Mouse (Mus musculus) thymus, adult 2 months (tissue): Measurements from ENCODE around the gene Ank3. TPM values are rescaled to one million over a fixed set of nuclear protein-coding genes. Genes with fewer than 3 reads are reported as not detected.

Experiments used
- DNase-seq: peaks from one replicate; pipeline ENCODE4 v3.0.0; 2021
- H3K27ac ChIP-seq: fragments of 200-500 bp; 2 replicates; pipeline ENCODE4 v1.5.1; 2012; ENCODE audit warnings: low read length, control low read depth; ENCODE audit not compliant: control insufficient read depth, insufficient read depth
- H3K27me3 ChIP-seq: fragments of 200-500 bp; 2 replicates; pipeline ENCODE4 v1.6.1; 2012; ENCODE audit warnings: mild to moderate bottlenecking, low read length, moderate library complexity, mixed read lengths; ENCODE audit not compliant: control insufficient read depth, insufficient read depth
- H3K36me3 ChIP-seq: fragments of 200-500 bp; 2 replicates; pipeline ENCODE4 v1.6.1; 2012; ENCODE audit warnings: mild to moderate bottlenecking, low read length, moderate library complexity; ENCODE audit not compliant: control insufficient read depth, insufficient read depth
- H3K4me1 ChIP-seq: fragments of 200-500 bp; replicated peaks from 2 replicates; pipeline ENCODE4 v1.6.1; 2012; ENCODE audit warnings: low read length; ENCODE audit not compliant: control insufficient read depth, insufficient read depth
- H3K4me3 ChIP-seq: fragments of 200-500 bp; 2 replicates; pipeline ENCODE4 v1.5.1; 2012; ENCODE audit warnings: mild to moderate bottlenecking, low read length, control low read depth, moderate library complexity; ENCODE audit not compliant: control insufficient read depth, insufficient read depth
- CTCF ChIP-seq: fragments of 200-500 bp; IDR thresholded peaks from 2 replicates; pipeline ENCODE4 v1.5.1; 2012; ENCODE audit warnings: mild to moderate bottlenecking, control low read depth, low read length, moderate library complexity, borderline replicate concordance; ENCODE audit not compliant: control insufficient read depth, poor library complexity, insufficient read depth; ENCODE audit errors: extremely low read depth
- POLR2A ChIP-seq: fragments of 200-500 bp; IDR thresholded peaks from 2 replicates; pipeline ENCODE4 v1.6.1; 2012; ENCODE audit warnings: mild to moderate bottlenecking, low read length, control low read depth, moderate library complexity; ENCODE audit not compliant: control insufficient read depth, poor library complexity, insufficient read depth; ENCODE audit errors: extremely low read depth
- WGBS: fragments of 180-500 bp; shearing (Covaris S2); methylation state at CpG from one replicate; pipeline ENCODE4 v1.1.7; 2018; 5-methylcytosine and 5-hydroxymethylcytosine counted together
- polyA plus RNA-seq: library from polyadenylated mRNA; depleted of rRNA; stranded (reverse); fragments of >200 nt; gene quantifications from 2 replicates; pipeline ENCODE4 v1.2.3, GENCODE M21; 2012

Gene Ank3
- polyA plus RNA-seq, 1 experiment, result 4.2 TPM

DNA sequence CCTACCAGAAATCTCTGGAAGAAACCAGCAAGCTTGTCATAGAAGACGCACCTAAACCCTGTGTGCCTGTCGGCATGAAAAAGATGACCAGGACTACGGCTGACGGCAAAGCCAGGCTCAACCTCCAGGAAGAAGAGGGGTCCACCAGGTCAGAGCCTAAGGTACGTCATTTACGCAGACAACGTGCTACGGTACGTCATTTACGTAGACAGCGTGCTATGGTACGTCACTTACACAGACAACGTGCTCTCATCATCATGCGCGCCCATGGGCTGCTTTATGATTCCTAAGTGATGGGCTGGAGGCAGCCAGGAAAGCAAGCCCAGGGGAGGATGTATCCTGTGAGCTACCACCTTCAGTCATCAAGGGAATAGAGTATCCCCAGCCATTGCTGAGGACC, 606.3 kb downstream of the Ank3 start:
- H3K4me3 ChIP-seq, result no peak overlapping the region
- no peaks in the 10 kb centered on the region for H3K4me1 ChIP-seq
- H3K27me3 ChIP-seq, result no peaks in the 10 kb centered on the region; the same call in 1 of the 2 replicates
- TF ChIP-seq POLR2A (no peak), CTCF (no peak)
- DNase-seq, result no peak
- 98% methylated on average over 15 of the region's 15 CpGs for WGBS
- H3K36me3 ChIP-seq, result no peaks in the 10 kb centered on the region
- H3K27ac ChIP-seq, result no peak overlapping the region

DNA sequence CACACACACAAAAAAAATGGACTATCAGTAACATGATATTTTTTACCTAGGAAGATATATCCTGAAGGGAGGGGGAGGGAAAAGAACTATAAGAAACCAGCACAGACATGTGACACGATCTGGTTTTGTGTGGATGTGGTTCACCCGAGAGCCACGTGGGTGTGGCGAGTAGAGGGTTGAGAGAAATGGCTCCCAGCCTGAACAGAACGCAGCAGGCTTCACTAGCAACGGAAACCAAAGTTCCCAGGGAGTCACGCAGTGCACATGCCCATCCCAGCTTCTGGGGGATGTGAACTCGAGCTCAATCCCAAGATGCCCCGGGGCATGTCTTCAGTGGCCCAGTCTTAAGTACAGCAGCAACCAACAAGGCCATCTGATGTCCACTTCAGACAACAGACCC, 607.8 kb downstream of the Ank3 start:
- DNase-seq, result no peak
- Histone ChIP-seq H3K36me3 (no peaks in the 10 kb centered on the region), H3K27me3 (no peaks in the 10 kb centered on the region; the same call in 1 of the 2 replicates), H3K4me3 (no peak overlapping the region), H3K27ac (no peak overlapping the region), H3K4me1 (no peaks in the 10 kb centered on the region)
- no peak for TF ChIP-seq CTCF
- TF ChIP-seq POLR2A, result no peak
- 74% methylated on average over 9 of the region's 9 CpGs for WGBS

DNA sequence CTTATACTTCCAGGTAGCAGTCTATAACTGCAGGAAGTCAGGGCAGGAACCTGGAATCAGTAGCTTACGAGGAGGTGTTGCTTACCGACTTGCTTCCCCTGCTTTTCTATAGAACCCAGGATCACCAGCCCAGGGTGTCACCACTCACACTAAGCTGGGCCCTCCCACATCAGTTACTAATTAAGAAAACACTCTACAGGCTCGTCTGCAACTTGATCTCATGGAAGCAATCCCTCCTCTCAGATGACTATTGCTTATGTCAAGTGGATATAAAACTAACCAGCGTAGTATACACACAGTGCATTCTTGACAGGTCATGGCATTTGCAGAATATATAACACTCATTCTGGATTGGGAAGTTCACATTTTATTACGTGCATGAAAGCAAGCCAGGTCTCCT, 613.2 kb downstream of the Ank3 start:
- TF ChIP-seq POLR2A (no peak), CTCF (no peak)
- DNase-seq, result no peak
- H3K27me3 ChIP-seq, result no peaks in the 10 kb centered on the region; the same call in 1 of the 2 replicates
- 86% methylated on average over 5 of the region's 5 CpGs for WGBS
- no peaks in the 10 kb centered on the region for H3K4me1 ChIP-seq
- no peak overlapping the region for H3K27ac ChIP-seq
- H3K4me3 ChIP-seq, result no peak overlapping the region
- H3K36me3 ChIP-seq, result no peaks in the 10 kb centered on the region

DNA sequence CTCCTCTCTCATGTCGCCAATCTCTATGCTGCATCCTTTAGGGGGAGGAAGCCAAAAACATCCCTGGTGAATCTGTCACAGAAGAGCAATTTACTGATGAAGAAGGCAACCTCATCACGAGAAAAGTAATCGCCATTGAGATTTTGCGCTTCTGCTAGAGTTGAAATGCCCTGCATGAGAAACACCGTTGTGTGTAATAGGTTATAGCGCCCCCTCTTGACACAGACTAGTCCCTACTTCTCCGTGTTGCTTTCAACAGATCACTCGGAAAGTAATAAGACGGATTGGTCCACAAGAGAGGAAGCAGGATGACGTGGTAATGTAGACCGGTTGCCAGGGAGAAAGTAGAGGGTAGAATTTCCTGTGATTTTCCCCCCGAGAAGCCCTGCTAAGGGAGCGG, 615.4 kb downstream of the Ank3 start:
- TF ChIP-seq POLR2A (no peak), CTCF (no peak)
- Histone ChIP-seq H3K4me3 (no peak overlapping the region), H3K27ac (no peak overlapping the region), H3K27me3 (no peaks in the 10 kb centered on the region; the same call in 1 of the 2 replicates), H3K36me3 (no peaks in the 10 kb centered on the region), H3K4me1 (no peaks in the 10 kb centered on the region)
- 85% methylated on average over 13 of the region's 13 CpGs for WGBS
- DNase-seq, result no peak

DNA sequence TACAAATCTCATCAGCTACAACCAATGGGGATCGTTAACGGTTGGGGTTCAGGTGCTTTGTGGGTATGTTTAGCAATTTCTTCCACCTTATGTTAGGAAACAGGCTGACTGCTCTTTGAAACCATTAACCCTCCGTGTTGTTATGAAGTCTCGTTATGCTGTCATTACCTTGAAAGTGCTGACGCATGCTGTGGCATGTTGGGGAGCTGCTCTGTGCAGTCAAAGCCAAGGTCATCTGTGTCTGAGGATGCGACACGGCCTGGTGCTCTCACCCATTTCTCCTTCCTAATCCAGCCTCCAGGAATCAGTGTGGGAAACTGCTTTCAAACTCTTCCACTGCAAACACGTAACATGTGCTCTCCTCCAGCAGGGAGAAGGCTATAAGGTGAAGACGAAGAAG, 616.6 kb downstream of the Ank3 start:
- Histone ChIP-seq H3K27me3 (no peaks in the 10 kb centered on the region), H3K4me3 (no peak overlapping the region), H3K36me3 (no peaks in the 10 kb centered on the region), H3K27ac (no peak overlapping the region), H3K4me1 (no peaks in the 10 kb centered on the region)
- no peak for DNase-seq
- TF ChIP-seq CTCF, result no peak
- TF ChIP-seq POLR2A, result no peak
- WGBS, result 96% methylated on average over 9 of the region's 9 CpGs

DNA sequence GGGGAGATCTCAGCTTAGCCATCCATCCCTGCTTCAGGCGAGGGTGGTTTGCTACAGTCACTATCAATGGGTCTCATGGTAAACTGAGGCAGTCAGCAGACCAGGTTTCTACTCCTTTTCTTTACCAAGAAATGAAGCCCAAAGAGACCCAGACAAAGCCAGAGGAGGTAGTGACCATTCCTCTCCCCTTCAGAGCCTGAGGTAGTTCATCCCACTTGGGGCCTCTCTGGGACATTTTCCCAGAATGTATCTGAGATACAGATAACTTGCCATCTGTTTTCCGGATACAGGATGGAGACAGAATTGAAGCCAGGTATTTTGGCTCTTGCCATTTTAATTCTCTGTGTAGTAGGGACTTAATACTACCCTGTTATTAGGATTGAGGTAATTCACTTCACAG, 620.1 kb downstream of the Ank3 start:
- H3K27me3 ChIP-seq, result no peaks in the 10 kb centered on the region
- no peaks in the 10 kb centered on the region for H3K36me3 ChIP-seq
- H3K27ac ChIP-seq, result no peak overlapping the region
- TF ChIP-seq CTCF, result no peak
- TF ChIP-seq POLR2A, result no peak
- no peak overlapping the region for H3K4me3 ChIP-seq
- WGBS, result 95% methylated on average over 2 of the region's 2 CpGs
- H3K4me1 ChIP-seq, result no peaks in the 10 kb centered on the region
- DNase-seq, result no peak

DNA sequence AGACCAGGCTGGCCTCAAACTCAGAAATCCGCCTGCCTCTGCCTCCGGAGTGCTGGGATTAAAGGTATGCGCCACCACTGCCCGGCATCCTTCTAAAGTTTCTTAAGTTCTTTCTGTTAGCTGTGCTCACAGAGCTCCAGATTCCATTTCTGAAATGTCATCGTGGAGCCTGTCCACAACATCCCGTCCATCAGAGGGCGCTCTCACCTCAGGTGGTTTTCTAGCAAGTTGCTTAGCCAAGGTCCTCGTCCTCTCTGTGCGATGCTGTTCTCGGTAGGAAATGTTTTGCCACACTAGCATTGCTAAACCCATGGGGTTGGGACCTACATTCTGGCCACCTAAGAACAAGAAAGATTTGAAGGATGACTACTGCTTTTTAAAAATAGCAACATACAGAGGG, 623.1 kb downstream of the Ank3 start:
- 62% methylated on average over 10 of the region's 10 CpGs for WGBS
- no peaks in the 10 kb centered on the region for H3K4me1 ChIP-seq
- no peaks in the 10 kb centered on the region for H3K27me3 ChIP-seq
- TF ChIP-seq POLR2A, result no peak
- peak; percentile 43; the same call in 1 of the 2 replicates for TF ChIP-seq CTCF
- H3K27ac ChIP-seq, result no peak overlapping the region
- DNase-seq, result peak; percentile 74
- H3K36me3 ChIP-seq, result no peaks in the 10 kb centered on the region
- no peak overlapping the region for H3K4me3 ChIP-seq
